Mouse (Mus musculus) CD8-positive naive resting alpha-beta T cell, adult 57 days (primary cell): ENCODE measurements around the gene Olfr480. TPM values are rescaled to one million over a fixed set of nuclear protein-coding genes. Genes with fewer than 3 reads are reported as not detected.

Experiments used
- total RNA-seq: library from RNA; stranded (reverse); gene quantifications from one replicate; pipeline ENCODE4 v1.2.4, GENCODE M21; 2023

Gene Olfr480
- total RNA-seq, result not detected

GRCm38 (mm10) chr7:108067246-108067645 is at the start of gene Olfr480:
TSS of gene Olfr480 (minus strand) at chr7:108067346.

GRCm38 (mm10) chr7:108100549-108100948 is 33.4 kb upstream of the Olfr480 start, which contains the start of gene Olfr483:
TSS of gene Olfr483 (plus strand) at chr7:108100849.

GRCm38 (mm10) chr7:108097486-108097885 is 30.3 kb upstream of the Olfr480 start, which contains the start of gene Olfr482:
TSS of gene Olfr482 (minus strand) at chr7:108097586.

GRCm38 (mm10) chr7:108079555-108079954 is 12.4 kb upstream of the Olfr480 start, which contains the start of gene Olfr481:
TSS of gene Olfr481 (plus strand) at chr7:108079855.

GRCm38 (mm10) chr7:108050393-108050792 is 16.8 kb downstream of the Olfr480 start, which contains the start of gene Olfr479:
TSS of gene Olfr479 (plus strand) at chr7:108050693.

GRCm38 (mm10) chr7:108033889-108034288 is 33.3 kb downstream of the Olfr480 start, which contains the start of gene Olfr478:
TSS of gene Olfr478 (minus strand) at chr7:108033989.

Other genes with a start within 250 kb of the Olfr480 start
- gene Olfr469, start 241.8 kb downstream of the Olfr480 start, total RNA-seq, result not detected
- gene Olfr470, start 219.9 kb downstream of the Olfr480 start, total RNA-seq, result not detected
- gene Olfr472, start 169.4 kb downstream of the Olfr480 start, total RNA-seq, result 0.18 TPM
- gene Olfr473, start 136.9 kb downstream of the Olfr480 start, total RNA-seq, result not detected
- not detected for gene Olfr474, start 112.7 kb downstream of the Olfr480 start, total RNA-seq
- not detected for gene Olfr476, start 102.5 kb downstream of the Olfr480 start, total RNA-seq
- 0.18 TPM for gene Olfr477, start 80.7 kb downstream of the Olfr480 start, total RNA-seq
- gene Olfr478, start 33.4 kb downstream of the Olfr480 start, total RNA-seq, result not detected
- not detected for gene Olfr479, start 16.7 kb downstream of the Olfr480 start, total RNA-seq
- gene Olfr481, start 12.5 kb upstream of the Olfr480 start, total RNA-seq, result not detected
- gene Olfr482, start 30.2 kb upstream of the Olfr480 start, total RNA-seq, result 1.3 TPM
- not detected for gene Olfr483, start 33.5 kb upstream of the Olfr480 start, total RNA-seq
- not detected for gene Olfr484, start 60.1 kb upstream of the Olfr480 start, total RNA-seq
- not detected for gene Olfr485, start 92.5 kb upstream of the Olfr480 start, total RNA-seq
- gene Olfr486, start 105.4 kb upstream of the Olfr480 start, total RNA-seq, result not detected
- gene Olfr487, start 147.3 kb upstream of the Olfr480 start, total RNA-seq, result not detected
- gene Olfr488, start 191.0 kb upstream of the Olfr480 start, total RNA-seq, result not detected
- not detected for gene Olfr490, start 221.6 kb upstream of the Olfr480 start, total RNA-seq
- not detected for gene Olfr491, start 246.1 kb upstream of the Olfr480 start, total RNA-seq